Mouse (Mus musculus) 3T3-L1 (cell line): ENCODE results near the gene Proser3.

Source experiments
- DNase-seq: peaks from one replicate; pipeline ENCODE4 v3.0.0-alpha.2; 2015; ENCODE audit warnings: low read depth, low spot score

Proser3 gene

DNA sequence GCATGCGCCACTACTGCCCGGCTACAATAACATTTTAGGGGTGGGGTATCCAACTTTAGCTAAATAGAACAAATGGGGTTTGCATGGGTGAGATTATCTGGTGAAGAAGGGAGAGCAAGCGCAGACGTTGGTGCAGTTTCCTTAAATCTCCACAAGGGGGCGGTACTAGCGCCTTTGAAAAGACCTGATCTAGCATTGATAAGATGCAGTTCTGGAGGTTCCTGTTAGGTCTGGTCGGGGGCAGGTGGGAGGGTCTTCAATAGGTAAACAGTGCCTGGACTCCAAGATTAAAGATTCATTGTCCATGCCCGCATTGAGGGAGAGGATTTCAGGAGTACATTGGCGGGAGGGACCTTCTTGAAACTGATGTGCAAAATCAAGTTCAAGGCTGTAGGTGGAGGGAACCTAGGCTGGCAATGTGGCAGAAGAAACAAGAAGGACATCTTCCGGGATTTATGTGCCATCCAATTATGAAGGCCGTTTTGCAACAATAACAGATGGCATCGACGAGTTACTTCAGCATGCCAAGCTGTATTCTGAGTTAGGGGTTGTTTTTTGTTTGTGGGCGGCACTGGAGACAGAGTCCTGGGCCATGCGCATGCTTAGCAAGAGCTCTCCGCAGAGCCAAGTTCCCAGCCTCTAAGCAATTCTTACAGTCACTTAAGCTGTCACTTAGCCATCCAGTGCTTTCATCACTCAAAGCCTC lies 61.7 kb downstream of the Proser3 start:
- DNase-seq: peak; percentile 56
